Comparison of ENCODE assay signal across 20 mouse cellular contexts in the genomic region with DNA sequence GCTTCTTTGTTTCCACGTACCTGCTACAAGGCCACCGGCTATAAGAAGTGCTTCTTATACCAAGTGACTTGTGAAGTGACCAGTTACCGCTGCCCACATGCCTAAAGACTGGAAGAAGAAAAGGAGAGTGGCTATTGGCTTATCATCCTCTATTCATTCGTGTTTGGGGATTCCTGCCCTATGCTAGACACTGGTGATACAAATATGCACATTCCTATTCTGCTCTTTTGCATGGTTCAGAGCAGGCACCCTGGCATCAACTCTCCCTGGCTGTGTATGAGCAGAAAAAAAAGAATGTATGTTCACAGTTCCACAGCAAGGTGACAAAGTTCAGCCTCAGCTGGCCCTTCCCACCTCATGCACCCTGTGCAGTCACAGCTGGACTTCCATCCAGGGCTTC.
DNase-seq lines count a peak whose midpoint lies in the region; ATAC-seq and TF ChIP-seq lines count a peak whose summit lies in the region.
"Had no signal": no experiment of that assay in that cellular context is flagged by ENCODE, and none has a peak within 500 bp of the region (broad histone marks: within the 10 kb centered on the region; RNA-seq: fewer than 3 reads in every experiment).

No protein-coding gene starts in this region.

- H3K4me2 ChIP-seq in intestine, embryonic 16.5 days (ENCODE audit: low read depth, low read length), result no peak overlapping the region
- H3K4me2 ChIP-seq in intestine, postnatal 0 days (replicated peaks; ENCODE audit: low read depth), result no peak overlapping the region
- H3K4me2 ChIP-seq in stomach, embryonic 14.5 days (replicated peaks; ENCODE audit: low read depth, low read length), result no peak overlapping the region
- H3K4me2 ChIP-seq in stomach, postnatal 0 days (replicated peaks; ENCODE audit: low read depth), result no peak overlapping the region
- no peak overlapping the region for H3K4me2 ChIP-seq in midbrain, embryonic 15.5 days
- H3K4me2 ChIP-seq: heart, embryonic 12.5 days; liver, embryonic 15.5 days; neural tube, embryonic 12.5 days had no signal

- peaks cover 8% of the 10 kb centered on the region for H3K4me1 ChIP-seq in intestine, embryonic 16.5 days (ENCODE audit: control insufficient read depth, insufficient read depth, low read length)
- H3K4me1 ChIP-seq in intestine, postnatal 0 days (replicated peaks; ENCODE audit: control insufficient read depth, insufficient read depth, low read length), result no peaks in the 10 kb centered on the region
- H3K4me1 ChIP-seq in stomach, embryonic 14.5 days (ENCODE audit: control insufficient read depth, insufficient read depth, low read length), result peaks cover 13% of the 10 kb centered on the region
- H3K4me1 ChIP-seq in stomach, postnatal 0 days (replicated peaks; ENCODE audit: control insufficient read depth, insufficient read depth), result no peaks in the 10 kb centered on the region
- H3K4me1 ChIP-seq in midbrain, embryonic 15.5 days, result peaks cover 31% of the 10 kb centered on the region
- H3K4me1 ChIP-seq: liver, embryonic 15.5 days had no signal

- no peak overlapping the region for H3K9ac ChIP-seq in intestine, embryonic 16.5 days (ENCODE audit: low read depth, low read length)
- H3K9ac ChIP-seq in intestine, postnatal 0 days (ENCODE audit: low read depth, low read length), result no peak overlapping the region
- no peak overlapping the region for H3K9ac ChIP-seq in stomach, embryonic 14.5 days (replicated peaks; ENCODE audit: low read depth, low read length)
- no peak overlapping the region for H3K9ac ChIP-seq in stomach, postnatal 0 days (ENCODE audit: low read length)
- no peak overlapping the region for H3K9ac ChIP-seq in midbrain, embryonic 15.5 days
- H3K9ac ChIP-seq: heart, embryonic 12.5 days; liver, embryonic 15.5 days; neural tube, embryonic 12.5 days had no signal

- no peaks in the 10 kb centered on the region for H3K9me3 ChIP-seq in intestine, embryonic 16.5 days (ENCODE audit: control insufficient read depth, low read length)
- H3K9me3 ChIP-seq in intestine, postnatal 0 days (ENCODE audit: control insufficient read depth), result no peaks in the 10 kb centered on the region
- no peaks in the 10 kb centered on the region for H3K9me3 ChIP-seq in stomach, embryonic 14.5 days (ENCODE audit: control insufficient read depth, low read depth, low read length)
- no peaks in the 10 kb centered on the region for H3K9me3 ChIP-seq in stomach, postnatal 0 days (ENCODE audit: control insufficient read depth, low read length)
- no peaks in the 10 kb centered on the region for H3K9me3 ChIP-seq in midbrain, embryonic 15.5 days
- H3K9me3 ChIP-seq: heart, embryonic 12.5 days; liver, embryonic 15.5 days; neural tube, embryonic 12.5 days had no signal

- peak overlapping the region; percentile 47 for H3K27ac ChIP-seq in intestine, embryonic 16.5 days (ENCODE audit: low read length)
- no peak overlapping the region for H3K27ac ChIP-seq in intestine, postnatal 0 days (ENCODE audit: low read depth, low read length)
- H3K27ac ChIP-seq in stomach, embryonic 14.5 days (ENCODE audit: low read length), result peak overlapping the region; percentile 52; the same call in 1 of the 2 replicates
- no peak overlapping the region for H3K27ac ChIP-seq in stomach, postnatal 0 days (replicated peaks)
- peak overlapping the region; percentile 63 for H3K27ac ChIP-seq in midbrain, embryonic 15.5 days
- H3K27ac ChIP-seq: liver, embryonic 15.5 days; neural tube, embryonic 12.5 days had no signal

- H3K4me3 ChIP-seq in intestine, embryonic 16.5 days (ENCODE audit: low read length), result no peak overlapping the region
- no peak overlapping the region for H3K4me3 ChIP-seq in intestine, postnatal 0 days (ENCODE audit: low read depth, low read length)
- no peak overlapping the region for H3K4me3 ChIP-seq in stomach, embryonic 14.5 days (ENCODE audit: low read depth, low read length)
- no peak overlapping the region for H3K4me3 ChIP-seq in stomach, postnatal 0 days (ENCODE audit: low read depth, low read length)
- H3K4me3 ChIP-seq in midbrain, embryonic 15.5 days, result no peak overlapping the region
- H3K4me3 ChIP-seq: heart, embryonic 12.5 days; liver, embryonic 15.5 days; neural tube, embryonic 12.5 days had no signal

- ATAC-seq in intestine, embryonic 16.5 days, result no peak
- ATAC-seq in intestine, postnatal 0 days, result no peak
- no peak for ATAC-seq in stomach, embryonic 14.5 days (ENCODE audit: insufficient number of reproducible peaks, insufficient read depth, low FRiP score, low read depth)
- ATAC-seq in stomach, postnatal 0 days (ENCODE audit: low FRiP score, low TSS enrichment), result no peak
- no peak for ATAC-seq in midbrain, embryonic 15.5 days (replicated peaks)
- ATAC-seq: CD4-positive, CD25-positive, alpha-beta regulatory T cell, adult 4 months had no signal

- TF ChIP-seq CTCF in intestine, postnatal 0 days (IDR thresholded peaks at IDR 0.05; ENCODE audit: low read depth), result no peak
- no peak for TF ChIP-seq CTCF in stomach, postnatal 0 days (IDR thresholded peaks at IDR 0.05; ENCODE audit: low read depth)

- WGBS in intestine, embryonic 16.5 days, result 87% methylated on average over 4 of the region's 4 CpGs
- 86% methylated on average over 4 of the region's 4 CpGs for WGBS in intestine, postnatal 0 days
- 89% methylated on average over 4 of the region's 4 CpGs for WGBS in stomach, embryonic 14.5 days
- 79% methylated on average over 4 of the region's 4 CpGs for WGBS in stomach, postnatal 0 days
- 73% methylated on average over 4 of the region's 4 CpGs for WGBS in midbrain, embryonic 15.5 days

- no peak for DNase-seq in stomach, postnatal 0 days (ENCODE audit: low spot score)
- DNase-seq in thymus, adult 18-20 months, result no peak
- DNase-seq in thymus, postnatal 36 days, result no peak
- DNase-seq: adrenal gland, postnatal 36 days; cerebellum, adult 9-11 months; embryo, embryonic 11 days; heart, postnatal 36 days; kidney, adult 18-20 months; kidney, postnatal 4 days; layer of hippocampus, postnatal 36 days; lung, postnatal 14 days; retina, postnatal 1 day had no signal

- no peaks in the 10 kb centered on the region for H3K27me3 ChIP-seq in intestine, embryonic 16.5 days (replicated peaks; ENCODE audit: control insufficient read depth, insufficient read depth, low read length)
- no peaks in the 10 kb centered on the region for H3K27me3 ChIP-seq in intestine, postnatal 0 days (replicated peaks; ENCODE audit: control insufficient read depth, insufficient read depth, low read length)
- no peaks in the 10 kb centered on the region for H3K27me3 ChIP-seq in stomach, embryonic 14.5 days (ENCODE audit: control insufficient read depth, insufficient read depth, low read length)
- no peaks in the 10 kb centered on the region for H3K27me3 ChIP-seq in stomach, postnatal 0 days (ENCODE audit: control insufficient read depth, insufficient read depth, low read length)
- no peaks in the 10 kb centered on the region for H3K27me3 ChIP-seq in midbrain, embryonic 15.5 days (replicated peaks)
- H3K27me3 ChIP-seq: liver, embryonic 15.5 days; neural tube, embryonic 12.5 days had no signal

- TF ChIP-seq EP300 in stomach, postnatal 0 days (optimal IDR thresholded peaks at IDR 0.05), result no peak

- no peaks in the 10 kb centered on the region for H3K36me3 ChIP-seq in intestine, embryonic 16.5 days (ENCODE audit: control insufficient read depth, insufficient read depth, low read length)
- no peaks in the 10 kb centered on the region for H3K36me3 ChIP-seq in intestine, postnatal 0 days (ENCODE audit: control insufficient read depth, insufficient read depth)
- no peaks in the 10 kb centered on the region for H3K36me3 ChIP-seq in stomach, embryonic 14.5 days (ENCODE audit: control insufficient read depth, insufficient read depth, low read length)
- H3K36me3 ChIP-seq in stomach, postnatal 0 days (ENCODE audit: control insufficient read depth, insufficient read depth, low read length), result no peaks in the 10 kb centered on the region
- H3K36me3 ChIP-seq in midbrain, embryonic 15.5 days (replicated peaks), result no peaks in the 10 kb centered on the region
- H3K36me3 ChIP-seq: heart, embryonic 12.5 days; liver, embryonic 15.5 days had no signal

Comparison
In these comparisons a context has a peak if more than half of its experiments do, and no peak if none do; other contexts are left out.
1. H3K27ac ChIP-seq: peak in intestine, embryonic 16.5 days (single experiment), stomach, embryonic 14.5 days (single experiment) and midbrain, embryonic 15.5 days (single experiment); none in intestine, postnatal 0 days (single experiment) and stomach, postnatal 0 days (single experiment).